Mouse (Mus musculus): ENCODE measurements around the gene Tulp3.
"Not testable (repeated sequence)": the region's sequence is repeated elsewhere in the genome, so short reads cannot be mapped to it uniquely, and the experiment has no call there.

Gene Tulp3

GRCm38 (mm10) chr6:128355201-128355681, 410 bp downstream of the Tulp3 start:
- peak; percentile 52 for DNase-seq

- no peak for DNase-seq
Measured at GRCm38 (mm10) chr6:128354140-128354539, 1.5 kb downstream of the Tulp3 start.

DNA sequence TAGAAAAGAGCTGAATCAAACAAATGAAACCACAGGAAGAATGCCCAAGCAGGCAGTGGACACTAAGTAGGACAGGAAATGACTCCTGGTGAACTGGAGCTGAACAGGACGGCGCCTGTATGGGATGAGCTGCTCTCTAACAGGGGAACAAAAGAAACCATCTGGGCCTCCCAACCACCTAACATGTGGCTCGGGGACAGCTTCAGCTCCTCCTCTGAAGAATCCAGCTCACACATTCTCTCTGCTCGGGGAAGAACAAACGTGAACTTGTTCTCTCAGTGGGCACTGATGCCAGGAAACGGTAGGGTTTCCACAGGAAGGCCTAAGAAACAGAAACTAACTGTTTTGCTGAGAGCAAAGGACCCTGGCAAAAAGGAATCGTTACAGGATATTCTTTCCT, 5.9 kb downstream of the Tulp3 start:
- peak; percentile 71 for DNase-seq

DNA sequence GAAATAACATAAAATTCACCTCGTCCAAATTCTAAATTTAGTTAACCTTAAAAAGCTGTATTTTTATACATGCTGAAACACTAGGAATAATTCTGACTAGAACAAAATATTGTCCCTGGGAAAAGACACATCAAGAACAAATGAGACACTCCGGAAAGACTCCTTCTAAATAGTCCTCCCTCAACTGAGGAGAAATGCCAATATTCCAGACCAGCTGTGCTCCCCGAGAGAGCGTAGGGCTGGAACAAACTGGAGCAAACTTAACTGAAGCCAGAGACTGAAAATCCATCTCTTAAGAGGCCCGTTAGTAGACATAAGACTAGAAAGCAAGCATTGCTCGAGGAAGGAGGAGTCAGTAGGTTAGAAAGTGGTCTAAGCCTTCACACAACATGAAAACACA, 8.9 kb downstream of the Tulp3 start:
- no peak for DNase-seq

- DNase-seq = no peak
Measured at GRCm38 (mm10) chr6:128345623-128346022, 10.0 kb downstream of the Tulp3 start.

DNA sequence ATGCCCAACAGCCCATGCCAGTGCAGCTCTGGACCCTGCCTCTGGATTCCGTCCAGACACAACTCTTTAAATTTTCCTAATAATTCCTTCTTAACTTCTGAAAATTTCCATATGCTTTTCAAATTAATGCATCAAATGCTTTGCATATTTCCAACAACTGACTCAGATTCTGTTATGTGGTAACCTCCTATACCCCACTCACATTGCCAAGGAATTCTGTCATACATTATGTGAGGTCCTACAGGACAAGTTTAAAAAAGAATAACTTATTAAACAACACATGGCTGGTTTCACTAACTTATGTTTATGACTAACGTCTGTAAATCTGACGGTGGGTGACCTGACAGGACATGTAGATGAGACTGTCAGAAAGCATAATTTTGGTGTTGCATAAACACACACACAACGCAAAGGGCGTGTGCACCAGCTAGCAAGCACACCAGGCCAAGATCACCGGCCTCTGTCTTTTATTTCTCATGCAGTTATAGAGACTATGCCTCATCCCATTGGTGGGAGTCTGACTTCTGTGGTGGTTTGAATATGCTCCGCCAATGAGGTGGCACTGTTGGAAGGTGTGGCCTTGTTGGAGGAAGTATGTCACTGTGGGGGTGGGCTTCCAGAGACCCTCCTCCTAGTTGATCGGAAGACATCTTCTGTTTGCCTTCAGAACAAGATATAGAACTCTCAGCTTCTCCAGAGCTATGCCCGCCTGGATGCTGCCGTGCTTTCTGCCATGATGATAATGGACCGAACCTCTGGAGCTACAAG, 13.5 kb downstream of the Tulp3 start:
- no peak for DNase-seq

DNA sequence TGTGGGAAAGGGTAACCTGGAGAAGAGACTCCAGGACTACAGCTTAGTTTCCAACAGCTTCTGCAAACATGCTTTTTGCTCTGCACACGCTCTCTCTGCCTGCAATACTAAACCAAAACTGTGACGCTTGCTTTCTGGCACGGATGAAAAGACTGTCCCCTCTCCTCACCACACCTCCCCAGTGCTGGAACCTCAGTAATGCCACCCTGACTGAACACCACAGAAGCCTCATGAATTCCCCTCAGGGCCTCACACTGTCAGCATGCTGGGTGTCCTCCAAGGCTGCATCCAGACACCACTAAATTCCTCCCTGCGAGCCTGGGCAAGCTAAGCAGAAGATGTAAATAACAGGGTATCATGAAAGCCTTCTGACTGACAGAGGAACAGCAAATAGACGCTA, 16.8 kb downstream of the Tulp3 start:
- no peak for DNase-seq

- no peak for DNase-seq
Measured at GRCm38 (mm10) chr6:128337467-128337866, 18.2 kb downstream of the Tulp3 start.

- DNase-seq = peak; percentile 64
Measured at GRCm38 (mm10) chr6:128334397-128335124, 21.1 kb downstream of the Tulp3 start.

GRCm38 (mm10) chr6:128318317-128318716, 37.3 kb downstream of the Tulp3 start:
- peak; percentile 61 for DNase-seq

DNA sequence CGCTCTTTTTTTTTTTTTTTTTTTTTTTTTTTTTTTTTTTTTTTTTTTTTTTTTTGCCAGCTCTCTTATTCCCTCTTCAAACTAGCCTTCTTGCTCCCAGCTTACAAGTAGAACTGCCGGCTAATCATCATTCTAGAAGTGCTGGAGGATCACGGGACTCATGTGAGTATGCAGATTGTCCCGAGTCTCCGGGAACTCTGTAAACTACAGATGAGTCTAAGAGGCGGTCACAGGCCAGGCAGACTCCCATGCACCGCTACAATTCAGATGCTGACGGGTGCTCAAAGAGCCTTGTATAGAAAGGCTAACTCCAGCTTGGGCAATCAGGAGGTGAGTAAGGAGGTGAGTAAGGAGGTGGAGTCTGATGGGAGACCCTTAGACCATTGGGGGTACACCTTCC, 40.1 kb downstream of the Tulp3 start:
- DNase-seq = no peak

DNA sequence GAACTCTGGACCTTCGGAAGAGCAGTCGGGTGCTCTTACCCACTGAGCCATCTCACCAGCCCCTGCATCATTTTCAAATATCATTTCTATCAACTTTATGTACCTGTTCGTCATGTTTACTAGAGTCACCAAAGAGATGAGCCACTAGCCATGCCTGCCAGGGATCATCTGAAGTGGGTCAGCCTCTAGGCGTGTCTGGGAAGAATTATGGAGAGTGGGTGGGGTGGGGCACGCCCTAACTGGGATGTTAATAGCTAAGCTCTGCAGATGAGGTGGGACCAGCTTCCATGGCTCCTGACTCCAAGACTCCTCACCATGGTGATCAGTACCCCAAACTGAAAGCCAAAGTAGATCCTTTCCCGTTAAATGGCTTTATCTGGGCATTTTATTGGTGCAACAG, 40.9 kb downstream of the Tulp3 start:
- DNase-seq = no peak

GRCm38 (mm10) chr6:128308311-128308710, 47.3 kb downstream of the Tulp3 start:
- no peak for DNase-seq

DNA sequence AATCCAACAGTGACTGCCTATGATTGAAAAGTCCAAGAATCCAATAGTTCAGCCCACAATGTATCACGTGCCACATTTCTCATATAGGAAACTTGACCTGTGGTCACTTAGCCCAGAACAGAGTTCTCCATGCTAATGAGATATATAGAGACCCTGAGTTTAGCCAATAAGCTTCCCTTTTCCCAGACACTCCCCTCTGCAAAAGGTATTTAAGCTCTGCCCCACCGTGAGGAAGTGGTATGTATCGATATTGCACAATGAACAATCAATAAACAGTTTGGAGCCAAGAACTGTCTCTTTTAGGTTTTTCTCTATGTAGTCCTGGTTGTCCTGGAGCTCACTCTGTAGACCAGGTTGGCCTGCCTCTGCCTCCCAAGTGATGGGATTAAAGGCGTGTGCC, 50.9 kb downstream of the Tulp3 start:
- DNase-seq = no peak

DNA sequence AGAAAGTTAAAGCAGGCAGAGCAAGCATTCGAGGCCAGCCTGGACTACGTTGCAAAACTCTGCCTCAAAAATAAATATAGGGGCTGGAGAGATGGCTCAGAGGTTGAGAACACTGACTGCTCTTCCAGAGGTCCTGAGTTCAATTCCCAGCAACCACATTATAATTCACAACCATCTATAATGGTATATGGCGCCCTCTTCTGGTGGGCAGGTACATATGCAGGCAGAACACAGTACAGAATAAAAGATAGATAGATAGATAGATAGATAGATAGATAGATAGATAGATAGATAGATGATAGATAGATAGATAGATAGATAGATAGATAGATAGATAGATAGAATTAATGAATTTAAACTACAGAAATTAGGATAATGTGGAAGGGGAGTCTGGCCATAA, 53.0 kb downstream of the Tulp3 start:
- not testable (repeated sequence) for DNase-seq

- no peak for DNase-seq
Measured at GRCm38 (mm10) chr6:128301891-128302290, 53.8 kb downstream of the Tulp3 start.

- DNase-seq = no peak
Measured at GRCm38 (mm10) chr6:128301458-128301857, 54.2 kb downstream of the Tulp3 start.

GRCm38 (mm10) chr6:128300134-128301001, 55.3 kb downstream of the Tulp3 start, which contains the start of gene Tead4:
Gene Tead4, minus strand, starts transcription at chr6:128300823.
- no peak for DNase-seq

DNA sequence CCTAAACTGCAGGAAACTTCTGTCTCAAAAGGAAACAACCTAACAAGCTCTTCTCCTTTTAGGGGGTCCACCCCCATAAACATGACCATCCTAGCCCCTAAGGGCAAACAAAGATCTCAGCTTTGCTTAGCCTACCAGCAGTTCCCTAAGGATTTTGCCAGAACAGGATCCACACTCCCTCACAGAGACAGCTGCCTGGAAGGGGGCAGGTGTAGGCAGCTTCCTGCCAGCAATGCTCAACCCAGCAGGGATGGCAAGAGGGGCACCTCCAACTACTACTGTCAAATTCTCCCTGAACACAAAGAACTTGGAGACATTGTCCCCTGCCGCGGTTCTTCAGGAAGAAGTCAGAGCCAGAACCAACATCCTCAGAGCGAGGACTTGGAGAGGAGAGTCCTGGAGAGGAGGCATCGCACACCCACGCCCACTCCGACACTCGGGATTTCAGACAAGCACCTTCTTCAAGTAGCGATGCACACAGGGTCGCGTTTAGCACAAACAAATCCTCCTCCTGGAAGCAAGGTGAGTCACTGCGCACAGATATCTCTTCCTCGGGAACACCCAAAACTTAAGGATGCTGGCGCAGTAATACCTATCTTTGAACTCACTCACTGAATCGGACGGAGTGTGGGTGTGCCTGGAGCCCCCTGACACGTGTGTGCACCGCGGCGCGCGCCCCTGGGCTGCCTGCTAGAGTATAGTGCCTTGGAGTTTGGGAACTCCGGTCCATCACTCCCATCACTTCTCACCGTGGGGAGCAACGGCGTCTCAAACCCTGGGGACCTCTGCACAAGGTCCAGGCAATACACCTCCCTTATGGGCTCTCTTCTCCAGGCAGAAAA, 56.1 kb downstream of the Tulp3 start:
- no peak for DNase-seq

DNA sequence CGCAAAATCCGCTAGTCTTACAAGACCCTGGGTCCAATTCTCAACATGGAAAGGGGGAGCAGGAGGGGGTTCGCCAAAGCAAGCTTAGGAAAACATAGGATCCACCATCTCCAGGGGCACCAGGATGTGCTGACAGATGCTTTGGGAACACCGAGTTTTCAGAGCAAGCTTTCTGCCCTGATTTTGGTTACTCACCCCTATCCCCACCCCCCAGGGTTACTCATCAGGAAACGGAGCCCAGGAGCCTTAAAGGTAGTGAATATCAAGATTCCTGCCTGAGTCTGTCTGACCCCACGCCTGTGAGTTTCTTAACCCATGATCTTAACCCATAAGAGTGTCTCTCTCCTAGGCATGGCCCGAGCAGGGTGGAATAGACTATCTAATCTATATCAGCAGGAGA, 57.4 kb downstream of the Tulp3 start:
- DNase-seq = no peak

DNA sequence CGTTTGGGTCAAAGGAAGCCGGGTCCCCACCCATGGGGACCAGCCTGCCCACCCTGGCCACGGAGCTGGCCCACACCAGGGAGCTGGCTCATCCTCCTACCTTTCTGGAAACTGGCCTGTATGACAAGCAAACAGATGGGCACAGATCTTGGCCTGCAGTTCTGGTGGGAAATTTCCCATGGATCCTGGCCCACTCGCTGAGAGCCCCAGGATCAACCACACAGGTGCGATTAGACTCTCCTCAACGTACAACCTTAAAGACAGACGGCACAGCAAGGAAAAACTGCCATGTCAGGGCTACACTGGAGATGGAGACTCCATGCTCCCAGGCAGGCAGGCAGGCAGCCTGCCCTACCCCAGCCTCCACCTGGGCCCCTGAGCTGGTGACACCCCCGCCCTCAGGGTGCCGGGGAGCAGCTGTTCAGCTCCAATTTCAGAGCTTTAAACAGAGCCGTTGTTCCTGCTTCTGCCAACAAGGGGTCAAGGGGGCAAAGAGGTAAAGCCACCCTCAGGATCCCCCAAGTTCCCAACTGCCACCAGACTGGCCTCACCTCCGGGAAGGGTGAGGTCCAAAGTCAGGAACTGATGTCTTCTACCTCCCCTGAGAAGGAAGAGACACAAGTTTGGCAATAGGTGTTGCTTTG, 58.8 kb downstream of the Tulp3 start:
- no peak for DNase-seq

All from layer of hippocampus, adult 9-11 months (tissue).